Mouse (Mus musculus) brain, embryonic 14.5 days (tissue): ENCODE data around the gene Fshr. TPM values are rescaled to one million over a fixed set of nuclear protein-coding genes. Genes with fewer than 3 reads are reported as not detected.
"Not testable (repeated sequence)": the region's sequence is repeated elsewhere in the genome, so short reads cannot be mapped to it uniquely, and the experiment has no call there.

Source experiments
- DNase-seq: peaks from one replicate; pipeline ENCODE4 v3.0.0-alpha.2; 2011; ENCODE audit warnings: low read depth
- CTCF ChIP-seq: fragments of 200-500 bp; IDR thresholded peaks from 2 replicates; pipeline ENCODE4 v1.5.1; 2012; ENCODE audit warnings: inconsistent platforms, mild to moderate bottlenecking, moderate library complexity, borderline replicate concordance; ENCODE audit not compliant: insufficient read depth, insufficient read length; ENCODE audit errors: extremely low read depth
- POLR2A ChIP-seq: fragments of 200-500 bp; IDR thresholded peaks from 2 replicates; pipeline ENCODE4 v1.6.1; 2012; ENCODE audit warnings: mild to moderate bottlenecking, inconsistent platforms, borderline replicate concordance; ENCODE audit not compliant: poor library complexity, insufficient read depth, insufficient read length, severe bottlenecking; ENCODE audit errors: extremely low read depth
- polyA plus RNA-seq: library from polyadenylated mRNA; depleted of rRNA; stranded (reverse); fragments of >200 nt; gene quantifications from 2 replicates; pipeline ENCODE4 v1.2.3, GENCODE M21; 2012; rRNA removed

Fshr gene
- polyA plus RNA-seq: not detected in 2 replicates

DNA sequence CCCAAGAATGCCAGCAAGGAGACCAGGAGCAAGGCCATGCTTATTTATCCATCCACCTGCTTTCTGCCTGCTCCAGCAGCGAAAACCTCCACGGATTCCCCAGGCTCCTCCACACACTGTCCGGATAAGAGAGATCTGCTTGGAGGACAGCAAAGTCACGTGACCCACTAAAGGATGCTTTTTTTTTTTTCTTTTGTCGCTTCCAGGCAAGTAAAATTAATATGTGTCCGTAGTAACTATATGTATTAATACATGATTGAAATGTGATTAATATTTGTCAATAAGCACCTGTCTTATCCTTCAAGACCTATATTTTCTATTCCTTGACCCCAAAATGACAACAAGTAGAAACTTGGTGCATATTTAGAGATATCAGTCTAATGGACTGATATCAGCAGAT, at the start of gene Fshr:
TSS of gene Fshr (minus strand) at position 101 of the 400 bp plus-strand sequence.
- no peak for TF ChIP-seq POLR2A
- no peak for DNase-seq

DNA sequence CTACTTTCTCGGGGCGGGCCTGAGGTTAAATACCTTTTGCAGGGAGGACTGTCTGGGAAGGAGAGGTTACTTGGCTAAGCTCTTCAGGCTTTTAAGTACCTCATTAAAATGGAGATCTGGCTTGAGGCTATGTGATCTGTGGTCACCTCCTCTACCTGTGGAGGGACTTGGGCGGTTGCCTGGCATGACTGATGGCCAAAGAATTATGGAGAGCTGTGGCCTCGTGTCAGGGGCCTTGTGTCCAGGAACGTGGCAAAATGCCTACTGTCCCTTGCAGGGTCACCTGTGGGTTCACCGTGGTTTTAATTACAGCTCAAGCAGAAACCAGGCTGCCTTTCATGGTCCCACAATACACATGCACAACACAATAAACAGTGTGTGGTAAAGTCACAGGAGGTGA, 1.7 kb upstream of the Fshr start:
- no peak for DNase-seq
- TF ChIP-seq POLR2A: no peak
- TF ChIP-seq CTCF: no peak

DNA sequence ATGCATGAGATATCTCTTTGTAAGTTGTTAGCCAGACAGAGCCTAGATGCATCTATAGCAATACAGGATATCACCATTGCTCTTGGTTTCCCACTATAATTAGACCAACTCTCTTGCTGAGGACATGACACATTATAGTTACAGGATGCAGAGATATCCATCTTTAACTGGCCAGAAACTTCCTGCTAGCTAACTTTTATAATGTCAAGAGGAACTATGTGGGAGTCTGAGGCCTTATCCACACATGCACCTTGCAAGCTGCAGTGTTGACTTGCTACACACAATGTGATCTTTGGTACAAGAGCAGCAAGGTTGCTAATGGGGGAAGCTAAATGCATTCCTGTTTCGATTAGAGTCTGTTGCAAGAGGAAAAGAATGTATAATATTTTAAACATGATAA, 26.9 kb downstream of the Fshr start:
- DNase-seq: no peak
- TF ChIP-seq POLR2A: no peak
- no peak for TF ChIP-seq CTCF

- DNase-seq: no peak
Measured at GRCm38 (mm10) chr17:89164773-89165172, 35.7 kb downstream of the Fshr start.

GRCm38 (mm10) chr17:89162475-89162874, 38.0 kb downstream of the Fshr start:
- TF ChIP-seq CTCF (no peak), POLR2A (no peak)
- DNase-seq: no peak

More at GRCm38 (mm10) chr17:89164773-89165172, 35.7 kb downstream of the Fshr start:
- TF ChIP-seq POLR2A: no peak
- TF ChIP-seq CTCF: no peak

GRCm38 (mm10) chr17:89159343-89159742, 41.1 kb downstream of the Fshr start:
- not testable (repeated sequence) for DNase-seq

DNA sequence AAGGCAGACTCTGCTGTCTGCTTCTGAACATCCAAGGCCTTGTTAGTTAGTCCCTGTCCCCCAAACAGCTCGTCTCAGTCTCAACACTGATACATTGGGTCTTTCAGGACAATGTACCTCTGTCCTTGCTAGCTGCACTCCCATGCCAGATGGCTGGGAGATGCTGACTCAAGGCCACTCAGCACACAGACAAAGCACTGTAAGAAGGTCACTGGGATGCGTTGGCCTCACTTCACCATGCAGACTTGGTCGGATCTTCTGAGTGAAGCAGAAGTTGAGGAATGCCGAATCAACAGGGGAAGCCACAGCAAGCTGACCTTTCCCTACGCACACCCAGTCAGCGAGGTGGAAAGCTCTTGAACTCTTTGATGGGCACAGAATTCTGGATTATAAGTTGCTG, 55.7 kb downstream of the Fshr start:
- no peak for TF ChIP-seq POLR2A
- no peak for TF ChIP-seq CTCF
- DNase-seq: no peak

DNA sequence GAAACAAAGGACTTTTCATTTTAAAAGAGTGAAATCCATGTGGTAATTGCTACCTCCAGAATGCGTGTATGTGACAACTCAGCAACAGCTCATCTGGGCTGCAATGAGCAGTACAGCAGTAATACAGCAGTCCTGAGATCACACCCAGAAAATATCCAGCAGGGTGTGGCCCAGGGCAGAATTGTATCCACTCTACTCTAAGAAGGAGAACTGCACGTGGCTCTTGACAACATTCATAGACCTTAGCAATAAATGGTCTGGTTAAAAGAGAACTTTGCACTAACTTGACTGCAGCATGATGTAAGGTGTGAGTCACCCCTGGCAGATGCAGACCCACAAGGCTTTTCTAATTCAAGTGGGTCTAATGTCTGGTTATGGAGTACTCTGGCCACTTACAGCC, 80.5 kb downstream of the Fshr start:
- no peak for DNase-seq
- TF ChIP-seq CTCF (no peak), POLR2A (no peak)

DNA sequence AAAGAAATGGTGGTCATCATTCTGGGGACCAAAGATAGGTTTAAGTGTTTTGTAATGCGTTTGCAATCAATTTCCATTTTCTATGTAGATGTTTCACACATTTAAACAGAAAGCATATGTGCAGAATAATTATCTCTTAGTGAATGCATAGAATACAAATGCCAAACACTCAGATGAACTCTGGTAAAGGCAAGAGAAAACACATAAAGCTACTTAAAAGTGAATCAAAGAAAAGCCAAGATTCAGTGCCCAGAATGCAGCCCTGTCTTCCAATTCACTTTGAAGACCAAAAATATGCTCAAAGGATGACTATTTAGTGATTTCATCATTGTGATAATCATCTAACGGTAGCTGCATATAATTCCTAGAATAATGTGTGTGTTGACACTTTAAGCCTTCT, 81.2 kb downstream of the Fshr start:
- no peak for TF ChIP-seq CTCF
- no peak for TF ChIP-seq POLR2A
- no peak for DNase-seq

- no peak for TF ChIP-seq POLR2A
- no peak for TF ChIP-seq CTCF
- no peak for DNase-seq
Measured at GRCm38 (mm10) chr17:89113944-89114343, 86.5 kb downstream of the Fshr start.

DNA sequence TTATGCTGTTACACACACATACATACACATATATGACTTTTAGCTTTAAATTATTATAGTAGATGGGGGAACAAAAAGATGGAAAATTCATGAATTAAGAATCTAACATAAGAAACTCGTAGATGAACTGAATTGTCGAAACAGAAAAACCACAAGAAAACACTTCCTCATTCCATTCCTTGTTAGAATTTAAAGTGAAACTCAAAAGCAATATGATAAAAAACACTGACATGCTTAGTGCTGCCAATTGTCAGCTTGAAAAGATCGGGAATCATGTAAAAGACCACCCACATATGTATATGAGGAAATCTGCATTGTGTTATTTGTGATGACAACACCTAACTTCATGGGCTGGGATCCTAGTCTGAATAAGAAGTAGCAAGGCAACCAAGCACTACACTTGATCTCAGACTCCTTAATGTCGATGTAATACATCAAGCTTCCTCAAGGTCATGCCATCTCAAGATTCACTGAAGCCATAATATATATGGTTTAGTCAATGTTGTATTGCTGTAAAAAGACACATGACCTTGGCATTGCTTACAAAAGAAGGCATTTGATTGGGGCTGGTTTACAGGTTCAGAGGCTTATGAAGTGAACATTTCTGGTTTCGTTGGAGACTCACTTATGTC, 99.6 kb downstream of the Fshr start:
- TF ChIP-seq POLR2A (no peak), CTCF (no peak)
- no peak for DNase-seq

GRCm38 (mm10) chr17:89099733-89100132, 100.7 kb downstream of the Fshr start:
- DNase-seq: not testable (repeated sequence)

DNA sequence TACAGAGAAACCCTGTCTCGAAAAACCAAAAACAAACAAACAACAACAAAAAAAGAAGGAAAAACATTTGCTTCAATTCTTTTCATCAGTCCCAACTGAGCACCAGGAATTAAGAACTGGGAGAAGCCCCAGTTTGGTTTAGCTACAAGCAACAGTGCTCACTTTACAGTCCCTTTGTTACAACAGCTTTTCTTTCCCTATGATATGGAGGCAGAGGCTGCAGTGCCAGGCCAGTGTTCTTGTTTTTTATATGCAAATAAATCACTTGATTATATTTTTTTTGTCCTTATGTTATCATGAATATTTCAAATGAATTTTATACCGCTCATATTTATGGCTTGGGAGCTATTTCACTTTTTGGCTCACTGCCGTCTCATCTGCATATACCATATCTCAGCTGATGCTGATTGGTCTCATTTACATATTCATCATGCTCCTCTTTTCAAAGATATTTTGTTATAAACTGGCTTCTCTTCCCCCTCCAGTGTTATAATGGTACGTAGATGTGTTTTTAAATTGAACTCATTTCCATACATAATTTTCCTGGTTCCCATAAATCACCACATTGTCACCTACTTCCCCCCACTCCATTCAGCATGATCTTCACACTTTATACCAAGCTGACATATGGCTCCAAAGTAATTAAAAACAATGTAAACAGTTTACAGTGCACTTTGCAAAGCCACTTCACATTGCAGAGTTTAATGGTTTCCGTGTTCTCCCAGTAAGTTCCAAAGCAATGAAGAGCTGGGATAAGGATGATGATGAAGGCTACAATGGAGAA, 110.6 kb downstream of the Fshr start:
- DNase-seq: peak; percentile 82
- TF ChIP-seq CTCF: no peak
- no peak for TF ChIP-seq POLR2A

- DNase-seq: no peak
- TF ChIP-seq CTCF (no peak), POLR2A (no peak)
Measured at GRCm38 (mm10) chr17:89082897-89083296, 117.6 kb downstream of the Fshr start.

DNA sequence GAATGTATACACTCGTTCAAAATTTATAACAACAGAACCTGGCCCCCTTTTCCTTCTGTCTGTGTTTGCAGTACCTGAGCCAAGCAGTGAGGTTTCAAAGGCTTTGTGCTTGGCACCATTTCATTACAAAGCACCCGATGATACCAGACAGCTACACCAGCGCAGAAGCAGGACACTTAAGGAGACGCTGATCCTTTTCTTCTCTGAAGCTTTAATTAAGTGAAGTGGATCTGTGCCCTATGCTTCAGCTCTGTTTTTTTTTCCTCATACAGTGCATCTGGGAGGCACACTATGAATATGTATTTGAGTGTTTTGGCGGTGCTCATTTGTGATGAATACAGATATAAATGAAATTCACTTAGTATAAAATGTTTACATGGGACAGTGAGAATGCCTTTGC, 120.8 kb downstream of the Fshr start:
- TF ChIP-seq CTCF (no peak), POLR2A (no peak)
- DNase-seq: peak; percentile 49
